Mouse (Mus musculus): Measurements from ENCODE around the gene Mup4. TPM values are rescaled to one million over a fixed set of nuclear protein-coding genes. Genes with fewer than 3 reads are reported as not detected.
"Not testable (repeated sequence)": the region's sequence is repeated elsewhere in the genome, so short reads cannot be mapped to it uniquely, and the experiment has no call there.

Gene Mup4
- not detected for total RNA-seq (2021)
- long read RNA-seq, experiment 1, result 0 reads
- long read RNA-seq, experiment 2, result 0 reads

DNA sequence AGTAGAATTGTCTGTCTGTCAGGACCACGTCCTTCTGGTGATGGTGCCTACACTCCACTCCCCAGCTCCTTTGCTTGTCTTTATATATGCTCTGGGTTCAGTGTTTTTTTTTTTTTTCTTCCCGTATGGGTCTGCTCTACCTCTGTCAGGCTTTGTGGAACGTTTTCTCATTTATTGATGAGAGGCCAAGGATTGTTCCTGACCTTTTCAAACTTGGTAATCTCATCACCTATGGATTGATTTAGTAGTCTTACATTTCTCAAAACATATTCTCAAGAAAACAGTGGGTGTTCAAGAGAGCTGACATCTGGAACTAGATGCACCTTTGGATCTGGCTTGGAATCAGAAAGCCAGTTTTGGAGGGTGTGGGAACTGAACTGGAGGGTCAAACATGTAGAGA lies at the start of gene Mup4:
Gene Mup4, minus strand, starts transcription at position 101 of the 400 bp plus-strand sequence.
- no peak for DNase-seq

DNA sequence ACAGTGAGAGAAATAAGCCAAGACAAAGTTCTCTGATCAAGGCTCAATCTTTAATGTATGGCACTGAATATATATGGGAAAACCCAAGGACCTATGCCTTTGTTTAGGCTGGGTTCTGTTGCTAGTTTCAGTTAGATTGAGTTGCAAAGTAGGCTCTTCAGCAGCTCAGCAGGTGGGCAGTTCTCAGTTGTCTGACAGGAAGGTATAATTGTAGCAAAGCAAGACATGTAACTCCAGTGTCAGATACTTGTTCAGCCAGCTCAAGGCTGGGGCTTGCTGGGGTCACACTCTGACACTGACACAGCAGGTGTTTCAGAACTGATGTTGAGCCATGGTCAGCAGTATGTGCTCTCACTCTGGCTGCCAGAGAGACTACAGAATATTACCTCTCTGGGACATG lies 37.4 kb upstream of the Mup4 start:
- not testable (repeated sequence) for DNase-seq

DNA sequence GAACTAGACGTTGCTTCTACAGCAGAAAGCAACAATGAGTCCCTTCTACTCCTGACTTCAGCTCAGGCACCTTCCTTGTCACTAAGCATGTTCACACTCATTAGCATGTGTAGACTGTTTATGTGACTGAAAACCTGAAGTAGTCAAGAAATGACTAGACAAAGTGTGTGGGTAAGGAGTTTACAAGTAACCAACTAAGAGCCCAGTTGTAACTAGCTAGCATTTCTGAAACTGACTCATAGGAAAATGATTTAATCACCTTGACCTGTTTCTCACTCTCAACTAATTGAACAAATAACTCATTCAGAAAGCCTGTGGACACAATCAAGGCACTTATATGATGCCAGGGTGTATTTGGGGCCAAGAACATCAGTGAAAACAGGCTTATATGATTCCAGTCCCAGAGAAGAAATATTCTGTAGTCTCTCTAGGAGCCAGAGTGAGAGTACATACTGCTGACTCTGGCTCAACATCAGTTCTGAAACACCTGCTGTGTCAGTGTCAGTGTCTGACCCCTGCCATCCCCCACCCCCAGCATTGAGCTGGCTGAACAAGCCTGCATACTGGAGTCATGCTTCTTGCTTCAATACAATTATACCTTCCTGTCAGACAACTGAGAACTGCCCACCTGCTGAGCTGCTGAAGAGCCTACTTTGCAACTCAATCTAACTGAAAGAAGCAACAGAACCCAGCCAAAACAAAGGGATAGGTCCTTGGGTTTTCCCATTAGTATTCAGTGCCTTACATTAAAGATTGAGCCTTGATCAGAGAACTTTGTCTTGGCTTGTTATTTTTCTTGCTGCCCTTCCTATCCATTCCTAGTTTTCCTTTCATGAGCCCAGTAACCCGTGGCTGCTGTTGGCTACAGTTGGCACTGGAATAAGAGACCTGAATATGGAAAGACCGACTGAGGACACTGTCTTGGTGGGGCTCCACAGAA lies 3.2 kb upstream of the Mup4 start, which contains the start of gene Mup6:
Gene Mup6, plus strand, starts transcription at position 890 of the 940 bp plus-strand sequence.
- no peak for DNase-seq

GRCm38 (mm10) chr4:59937543-59937942 lies 23.0 kb downstream of the Mup4 start:
- DNase-seq, result no peak

GRCm38 (mm10) chr4:59932505-59933281 lies 27.8 kb downstream of the Mup4 start:
- DNase-seq, result no peak

- peak; percentile 56 to 79 for DNase-seq
These were observed 32.2 kb downstream of the Mup4 start for GRCm38 (mm10) chr4:59928347-59928746.

DNA sequence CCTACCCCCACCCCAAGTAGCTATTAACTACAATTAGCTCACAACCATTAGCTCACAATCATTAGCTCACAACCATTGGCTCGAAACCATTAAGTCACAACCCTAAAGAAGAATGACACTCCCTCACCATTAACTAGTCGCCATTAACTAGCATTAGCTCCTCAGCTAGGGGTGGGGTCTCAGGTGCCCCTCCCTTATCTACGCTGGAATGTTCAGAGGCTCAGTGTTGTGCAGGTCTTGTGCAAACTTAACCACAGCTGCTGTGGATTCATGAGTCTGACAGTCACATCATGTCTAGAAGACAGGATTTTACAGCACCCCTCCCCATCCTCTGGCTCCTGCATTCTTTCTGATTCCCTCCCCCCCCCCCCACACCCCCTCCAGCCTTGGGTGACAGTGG lies 32.8 kb downstream of the Mup4 start:
- no peak for DNase-seq

- DNase-seq, result no peak
These were observed 35.4 kb downstream of the Mup4 start for GRCm38 (mm10) chr4:59925082-59925481.

- no peak for DNase-seq
These were observed 42.5 kb downstream of the Mup4 start for GRCm38 (mm10) chr4:59917966-59918365.

GRCm38 (mm10) chr4:59914608-59915403 lies 45.7 kb downstream of the Mup4 start, which contains the start of gene Slc46a2:
Gene Slc46a2 (minus strand): TSS chr4:59915056.
- no peak for DNase-seq

GRCm38 (mm10) chr4:59908785-59909184 lies 51.7 kb downstream of the Mup4 start:
- peak in 1 of 2 experiments; percentile 16 for DNase-seq

GRCm38 (mm10) chr4:59907657-59908230 lies 52.8 kb downstream of the Mup4 start:
- no peak for DNase-seq

DNA sequence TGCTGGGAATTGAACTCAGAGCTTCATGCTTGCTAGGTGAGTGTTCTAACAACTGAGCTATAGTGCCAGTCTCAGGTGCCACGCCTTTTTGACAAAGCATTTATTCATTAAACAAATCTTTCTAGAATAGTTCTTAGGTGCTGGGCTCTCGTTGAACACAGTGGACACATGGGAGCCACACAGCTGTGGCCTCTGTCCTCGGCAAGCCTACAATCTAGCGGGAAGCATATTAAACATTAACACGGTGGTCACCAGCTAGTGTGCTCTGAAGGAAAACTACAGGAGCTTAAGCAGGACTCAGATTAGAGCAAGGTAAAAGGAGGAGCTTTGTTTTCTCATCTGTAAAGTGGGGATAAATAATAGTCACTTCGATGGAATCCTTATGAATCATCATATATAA lies 53.4 kb downstream of the Mup4 start:
- no peak for DNase-seq

Other genes starting within 250 kb of the Mup4 start
- gene Inip, start 159.1 kb downstream of the Mup4 start, total RNA-seq (2021), result 10 to 100 TPM; 14.0 to 18.1 TPM
- 1 to 10 TPM; 5.7 to 6.0 TPM for gene Snx30, start 154.9 kb downstream of the Mup4 start, total RNA-seq (2021)
- gene Slc46a2, start 45.7 kb downstream of the Mup4 start, total RNA-seq (2021), result not detected
- gene Mup6, start 3.6 kb upstream of the Mup4 start, total RNA-seq (2021), result not detected
- 1 to 10 TPM in 1 of 2 experiments, not detected in 1; 8.9 TPM for gene Mup7, start 109.8 kb upstream of the Mup4 start, total RNA-seq (2021)
- gene Mup2, start 193.6 kb upstream of the Mup4 start, total RNA-seq (2021), result under 1 TPM in 1 of 2 experiments, not detected in 1; 0.36 TPM